Mouse (Mus musculus): ENCODE data around the gene H2afv.

- no peak for TF ChIP-seq CTCF (IDR thresholded peaks at IDR 0.05; ENCODE audit: control insufficient read depth, insufficient read depth, insufficient read length)
- no peak for TF ChIP-seq USF1 (IDR thresholded peaks at IDR 0.05; ENCODE audit: low read depth)
- no peak for TF ChIP-seq MAX (IDR thresholded peaks at IDR 0.05)
These were observed 30.1 kb upstream of the H2afv start for GRCm38 (mm10) chr11:6474381-6474780.
